Mouse (Mus musculus) G1E (cell line): ENCODE data around the gene Micu1.

Source experiments
- CTCF ChIP-seq: IDR thresholded peaks from 2 replicates; pipeline ENCODE4 v1.5.1; 2012; ENCODE audit warnings: low read depth, low read length, inconsistent platforms, mixed read lengths
- POLR2AphosphoS5 ChIP-seq: IDR thresholded peaks from 2 replicates; pipeline ENCODE4 v1.6.1; 2012; ENCODE audit warnings: low read depth, low read length, inconsistent platforms; ENCODE audit not compliant: insufficient replicate concordance
- TAL1 ChIP-seq: conservative IDR thresholded peaks from 2 replicates; pipeline ENCODE4 v1.6.1; 2012; ENCODE audit warnings: low read depth, low read length, inconsistent platforms, mixed read lengths

- TF ChIP-seq CTCF, result no peak
- TF ChIP-seq TAL1, result no peak
- no peak for TF ChIP-seq POLR2AphosphoS5
Observed at GRCm38 (mm10) chr10:59736027-59736598, 33.8 kb downstream of the Micu1 start.
